Mouse (Mus musculus) CH12.LX (cell line): Measurements from ENCODE around the gene Usp17la.

ENCODE experiments used
- CHD2 ChIP-seq: IDR thresholded peaks from 2 replicates; pipeline ENCODE4 v1.6.1; 2011; ENCODE audit warnings: low read length, improper control_type of control experiment
- EP300 ChIP-seq: IDR thresholded peaks from 2 replicates; pipeline ENCODE4 v1.6.1; 2011; ENCODE audit warnings: low read length, improper control_type of control experiment
- MAFK ChIP-seq: IDR thresholded peaks from 2 replicates; pipeline ENCODE4 v1.6.1; 2011; ENCODE audit warnings: low read length, improper control_type of control experiment; ENCODE audit not compliant: insufficient replicate concordance
- NELFE ChIP-seq: IDR thresholded peaks from 2 replicates; pipeline ENCODE4 v1.6.1; 2011; ENCODE audit warnings: low read depth, low read length, improper control_type of control experiment
- PAX5 ChIP-seq: IDR thresholded peaks from 2 replicates; pipeline ENCODE4 v1.6.1; 2012; ENCODE audit warnings: low read length, inconsistent platforms, mixed read lengths
- ZMIZ1 ChIP-seq: IDR thresholded peaks from 2 replicates; pipeline ENCODE4 v1.6.1; 2012; ENCODE audit warnings: low read depth, mild to moderate bottlenecking, inconsistent platforms, low read length, improper control_type of control experiment

DNA sequence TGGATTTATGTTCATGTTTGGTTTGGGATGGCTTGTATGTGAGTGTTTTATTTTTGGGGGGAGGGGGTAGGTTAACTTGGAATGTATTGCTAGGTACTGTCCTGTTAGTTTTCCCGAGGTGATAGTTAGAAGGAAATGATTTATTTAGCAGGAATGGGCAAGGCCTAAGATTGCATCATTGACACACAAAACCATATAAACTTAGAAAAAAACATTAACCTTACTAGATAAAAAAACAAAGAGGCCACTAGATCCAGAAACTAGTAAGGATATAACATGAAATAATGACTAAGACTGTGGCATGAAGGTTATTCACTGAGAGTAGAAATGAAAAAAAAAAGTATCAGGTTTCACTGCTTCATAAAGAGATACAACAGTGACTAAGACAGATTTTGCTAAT is 874 bp downstream of the Usp17la start:
- TF ChIP-seq CHD2 (no peak), PAX5 (no peak), NELFE (no peak), EP300 (no peak), MAFK (no peak), ZMIZ1 (no peak)
